Mouse (Mus musculus): ENCODE data around the gene Fam126a. TPM values are rescaled to one million over a fixed set of nuclear protein-coding genes. Genes with fewer than 3 reads are reported as not detected.

Gene Fam126a
- 23.9 and 49.0 TPM in 2 replicates for polyA plus RNA-seq (2014; fragmentation: Nextera tagmentation; extraction: Ambion mirVana)

DNA sequence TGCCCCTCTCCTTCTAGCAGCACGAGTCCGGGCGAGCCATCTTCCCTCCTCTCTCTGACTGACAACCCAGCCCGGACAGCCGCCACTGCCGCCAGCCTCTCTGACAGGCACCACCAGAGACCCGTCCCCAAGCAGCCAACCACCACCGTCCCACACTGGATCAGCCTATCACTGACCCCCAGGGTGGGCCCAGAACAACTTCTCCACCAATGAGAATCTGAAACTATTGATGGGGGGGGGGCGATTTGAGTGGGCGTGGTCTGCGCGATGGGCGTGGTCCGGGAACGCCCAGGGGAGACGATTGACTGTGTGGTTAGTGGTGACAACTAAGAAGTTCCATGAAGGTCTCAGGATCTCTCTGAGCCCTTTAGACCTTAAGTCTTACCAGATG is at the start of gene Fam126a:
Gene Fam126a (minus strand): TSS at position 112 of the 391 bp plus-strand sequence.
- ATAC-seq (ENCODE audit: low FRiP score, low TSS enrichment), result peak; percentile 100
- Histone ChIP-seq H3K4me3 (replicated peaks; ENCODE audit: low read depth, low read length) (peak within 1 kb of the TSS; percentile 86), H3K4me2 (ENCODE audit: low read length) (peak within 1 kb of the TSS; percentile 80), H3K36me3 (ENCODE audit: control insufficient read depth, insufficient read depth, low read length) (no peaks in the 10 kb centered on the region), H3K9me3 (ENCODE audit: control insufficient read depth, low read length) (no peaks in the 10 kb centered on the region), H3K27ac (replicated peaks; ENCODE audit: low read depth, low read length) (peak within 1 kb of the TSS; percentile 78), H3K4me1 (ENCODE audit: control insufficient read depth, insufficient read depth, low read length) (peaks cover 4% of the 10 kb centered on the region; the same call in 1 of the 2 replicates), H3K27me3 (ENCODE audit: control insufficient read depth, insufficient read depth, low read length) (no peaks in the 10 kb centered on the region), H3K9ac (replicated peaks; ENCODE audit: low read length) (peak within 1 kb of the TSS; percentile 81)
- 0% methylated on average over 15 of the region's 16 CpGs for WGBS
- peak; percentile 94 for DNase-seq

DNA sequence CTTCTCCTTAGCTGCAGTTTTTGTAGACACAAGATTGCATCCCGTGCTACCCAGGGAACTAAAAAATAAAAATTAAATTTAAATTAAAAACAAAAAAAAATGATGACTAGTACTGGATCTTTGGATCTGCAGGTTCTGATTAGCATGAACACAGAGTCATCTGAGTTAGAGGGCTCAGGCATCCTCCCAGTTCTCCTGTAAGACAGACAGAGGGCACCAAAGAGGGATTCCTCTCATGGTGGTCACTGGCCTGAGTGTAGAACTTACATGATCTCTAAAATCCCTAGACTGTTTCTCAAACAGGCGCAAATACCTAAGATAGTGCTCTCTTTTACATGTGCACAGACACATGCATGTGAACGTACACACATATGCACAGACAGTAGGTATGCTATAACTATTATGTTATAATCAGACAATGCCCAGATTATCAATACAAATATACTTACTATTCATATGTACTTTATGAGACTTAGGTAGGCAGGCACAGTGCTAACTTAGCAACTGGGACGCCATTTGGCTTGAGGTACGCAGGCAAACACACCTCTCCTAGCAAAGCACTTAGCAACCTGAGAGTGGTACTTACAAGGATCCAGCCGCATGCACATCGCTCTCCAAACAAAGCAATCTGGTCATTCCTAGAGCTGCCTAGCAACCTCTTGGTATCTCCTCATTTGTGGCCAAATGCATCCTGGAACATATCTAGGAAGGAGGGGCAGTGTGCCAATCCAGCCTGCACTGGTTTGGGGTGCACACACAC is 48.1 kb upstream of the Fam126a start:
- Histone ChIP-seq H3K36me3 (ENCODE audit: control insufficient read depth, insufficient read depth, low read length) (no peaks in the 10 kb centered on the region), H3K4me2 (ENCODE audit: low read length) (no peak overlapping the region), H3K9me3 (ENCODE audit: control insufficient read depth, low read length) (no peaks in the 10 kb centered on the region), H3K4me3 (replicated peaks; ENCODE audit: low read depth, low read length) (no peak overlapping the region), H3K9ac (replicated peaks; ENCODE audit: low read length) (no peak overlapping the region), H3K27ac (replicated peaks; ENCODE audit: low read depth, low read length) (no peak overlapping the region), H3K4me1 (ENCODE audit: control insufficient read depth, insufficient read depth, low read length) (no peaks in the 10 kb centered on the region; the same call in 1 of the 2 replicates), H3K27me3 (ENCODE audit: control insufficient read depth, insufficient read depth, low read length) (no peaks in the 10 kb centered on the region)
- DNase-seq, result peak; percentile 57
- no peak; the same call in 1 of the 2 replicates for ATAC-seq (ENCODE audit: low FRiP score, low TSS enrichment)
- WGBS, result 84% methylated on average over 7 of the region's 7 CpGs

DNA sequence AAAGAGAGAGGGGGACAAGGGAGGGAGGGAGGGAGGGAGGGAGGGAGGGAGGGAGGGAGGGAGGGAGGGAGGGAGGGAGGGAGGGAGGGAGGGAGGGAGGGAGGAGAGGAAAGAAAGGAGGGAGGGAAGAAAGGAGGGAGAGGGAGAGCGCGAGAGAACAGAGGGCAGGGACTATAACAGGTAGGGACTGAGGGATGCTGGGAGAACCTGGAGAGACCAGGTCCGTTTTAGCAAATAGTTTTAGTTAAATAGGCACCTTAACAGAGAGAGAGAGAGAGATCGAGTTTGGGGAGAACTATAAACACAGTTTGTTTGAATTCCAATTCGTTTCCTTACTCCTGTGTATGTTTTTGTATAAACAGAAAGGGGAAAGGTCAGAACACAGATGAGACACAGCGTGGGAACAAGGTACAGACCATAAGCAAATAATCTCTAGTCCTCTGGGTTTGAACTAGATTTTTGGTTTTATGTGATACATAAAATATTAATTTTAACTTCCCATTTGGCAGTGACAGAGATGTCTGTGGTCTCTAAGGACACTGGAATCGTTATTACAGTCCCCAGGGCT is 47.3 kb upstream of the Fam126a start:
- no peaks in the 10 kb centered on the region; the same call in 1 of the 2 replicates for H3K4me1 ChIP-seq (ENCODE audit: control insufficient read depth, insufficient read depth, low read length)
- ATAC-seq (ENCODE audit: low FRiP score, low TSS enrichment) (no peak), DNase-seq (peak; percentile 31)
- peak overlapping the region; percentile 18; the same call in 1 of the 2 replicates for H3K4me3 ChIP-seq (replicated peaks; ENCODE audit: low read depth, low read length)
- no peaks in the 10 kb centered on the region for H3K36me3 ChIP-seq (ENCODE audit: control insufficient read depth, insufficient read depth, low read length)
- peak overlapping the region; percentile 81 for H3K27ac ChIP-seq (replicated peaks; ENCODE audit: low read depth, low read length)
- H3K9me3 ChIP-seq (ENCODE audit: control insufficient read depth, low read length), result no peaks in the 10 kb centered on the region
- H3K9ac ChIP-seq (replicated peaks; ENCODE audit: low read length), result no peak overlapping the region; the same call in 1 of the 2 replicates
- 20% methylated on average over 7 of the region's 7 CpGs for WGBS
- H3K4me2 ChIP-seq (ENCODE audit: low read length), result peak overlapping the region; percentile 47
- no peaks in the 10 kb centered on the region for H3K27me3 ChIP-seq (ENCODE audit: control insufficient read depth, insufficient read depth, low read length)

DNA sequence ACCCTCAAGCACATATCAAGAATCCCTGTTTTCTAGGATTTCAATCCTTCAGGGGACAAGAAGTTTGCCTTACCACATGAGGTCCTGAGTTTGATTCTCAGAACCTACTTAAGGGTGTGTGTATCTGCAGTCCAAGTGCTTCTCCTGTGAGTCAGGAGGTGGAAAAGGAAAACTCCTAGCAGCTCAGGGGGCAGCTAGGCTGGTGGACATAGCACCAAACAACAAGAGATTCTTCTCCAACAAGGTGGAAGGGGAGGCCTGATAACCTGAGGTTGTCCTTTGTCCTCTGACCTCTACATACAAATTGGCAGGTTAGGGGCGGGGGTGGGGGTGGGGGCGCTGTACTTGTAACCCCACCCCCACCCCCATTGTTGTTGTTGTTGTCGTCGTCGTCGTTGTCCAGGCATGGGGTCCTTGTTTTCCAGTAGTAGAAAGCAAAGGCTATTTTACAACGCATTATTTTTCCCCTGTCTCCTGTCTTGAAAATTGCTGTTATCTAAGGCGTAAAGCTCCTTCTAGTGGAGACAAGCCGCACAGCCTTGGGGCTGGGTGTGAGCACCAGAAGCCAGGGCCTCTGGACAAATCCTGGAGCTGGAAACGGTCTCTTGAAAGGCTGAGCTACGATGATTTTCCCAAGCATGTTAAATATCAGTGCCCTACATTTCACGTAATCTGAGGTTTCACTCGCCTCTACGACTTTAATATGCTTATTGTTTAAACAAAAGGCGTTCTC is 46.7 kb upstream of the Fam126a start:
- 2% methylated on average over 15 of the region's 15 CpGs for WGBS
- H3K27me3 ChIP-seq (ENCODE audit: control insufficient read depth, insufficient read depth, low read length), result no peaks in the 10 kb centered on the region
- H3K9ac ChIP-seq (replicated peaks; ENCODE audit: low read length), result peak overlapping the region; percentile 36; the same call in 1 of the 2 replicates
- H3K4me1 ChIP-seq (ENCODE audit: control insufficient read depth, insufficient read depth, low read length), result no peaks in the 10 kb centered on the region; the same call in 1 of the 2 replicates
- peak overlapping the region; percentile 47 for H3K4me2 ChIP-seq (ENCODE audit: low read length)
- peak overlapping the region; percentile 18 for H3K4me3 ChIP-seq (replicated peaks; ENCODE audit: low read depth, low read length)
- peak overlapping the region; percentile 81 for H3K27ac ChIP-seq (replicated peaks; ENCODE audit: low read depth, low read length)
- peak; percentile 72; the same call in 1 of the 2 replicates for ATAC-seq (ENCODE audit: low FRiP score, low TSS enrichment)
- no peaks in the 10 kb centered on the region for H3K36me3 ChIP-seq (ENCODE audit: control insufficient read depth, insufficient read depth, low read length)
- H3K9me3 ChIP-seq (ENCODE audit: control insufficient read depth, low read length), result no peaks in the 10 kb centered on the region
- peak; percentile 91 for DNase-seq

DNA sequence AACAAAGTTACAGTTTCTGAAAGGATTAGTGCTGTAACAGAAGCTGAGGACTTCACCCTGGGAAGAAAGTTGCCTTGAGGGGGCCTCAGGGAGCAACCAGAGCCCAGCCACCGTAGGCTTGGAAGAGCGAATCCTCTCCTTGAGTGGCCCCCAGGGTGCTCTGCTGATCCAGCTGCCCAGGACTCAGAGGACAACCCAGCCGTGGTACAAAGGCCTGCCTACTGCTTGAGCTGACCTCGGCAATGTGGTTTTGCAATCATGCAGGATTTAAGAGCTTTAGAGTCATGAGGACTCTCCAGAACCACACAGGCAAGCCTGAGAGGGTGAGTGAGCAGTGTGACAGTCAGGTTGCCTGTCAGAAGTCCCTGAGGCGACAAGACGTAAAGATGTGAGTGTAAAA is 41.5 kb upstream of the Fam126a start:
- DNase-seq, result no peak
- H3K36me3 ChIP-seq (ENCODE audit: control insufficient read depth, insufficient read depth, low read length), result no peaks in the 10 kb centered on the region
- no peak overlapping the region for H3K4me2 ChIP-seq (ENCODE audit: low read length)
- WGBS, result 61% methylated on average over 6 of the region's 6 CpGs
- no peak for ATAC-seq (ENCODE audit: low FRiP score, low TSS enrichment)
- H3K27ac ChIP-seq (replicated peaks; ENCODE audit: low read depth, low read length), result no peak overlapping the region
- H3K27me3 ChIP-seq (ENCODE audit: control insufficient read depth, insufficient read depth, low read length), result no peaks in the 10 kb centered on the region
- H3K4me1 ChIP-seq (ENCODE audit: control insufficient read depth, insufficient read depth, low read length), result no peaks in the 10 kb centered on the region; the same call in 1 of the 2 replicates
- no peak overlapping the region for H3K4me3 ChIP-seq (replicated peaks; ENCODE audit: low read depth, low read length)
- H3K9me3 ChIP-seq (ENCODE audit: control insufficient read depth, low read length), result no peaks in the 10 kb centered on the region
- H3K9ac ChIP-seq (replicated peaks; ENCODE audit: low read length), result no peak overlapping the region

DNA sequence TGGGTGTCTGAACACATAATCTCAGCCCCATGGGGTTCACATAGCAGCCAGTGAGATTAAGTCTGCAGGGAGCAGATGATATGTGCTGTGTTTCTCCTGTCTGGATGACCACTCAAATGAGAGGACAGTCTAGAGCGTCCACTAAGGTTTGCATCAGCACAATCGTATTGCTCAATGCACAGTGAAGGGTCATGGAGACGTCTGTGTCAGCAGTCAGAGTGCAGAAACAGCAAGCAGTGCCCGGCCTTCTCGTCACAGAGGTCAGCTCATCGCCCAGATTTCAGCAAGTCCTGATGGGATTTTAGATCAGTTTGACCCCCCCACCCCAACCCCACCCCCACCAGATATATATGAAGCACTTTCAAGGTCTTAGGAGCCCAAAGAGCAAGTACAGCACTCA is 38.5 kb upstream of the Fam126a start:
- Histone ChIP-seq H3K9me3 (ENCODE audit: control insufficient read depth, low read length) (no peaks in the 10 kb centered on the region), H3K4me3 (replicated peaks; ENCODE audit: low read depth, low read length) (no peak overlapping the region), H3K27me3 (ENCODE audit: control insufficient read depth, insufficient read depth, low read length) (no peaks in the 10 kb centered on the region), H3K9ac (replicated peaks; ENCODE audit: low read length) (no peak overlapping the region), H3K36me3 (ENCODE audit: control insufficient read depth, insufficient read depth, low read length) (no peaks in the 10 kb centered on the region), H3K4me1 (ENCODE audit: control insufficient read depth, insufficient read depth, low read length) (no peaks in the 10 kb centered on the region), H3K27ac (replicated peaks; ENCODE audit: low read depth, low read length) (no peak overlapping the region), H3K4me2 (ENCODE audit: low read length) (no peak overlapping the region)
- no peak for DNase-seq
- ATAC-seq (ENCODE audit: low FRiP score, low TSS enrichment), result no peak
- 83% methylated on average over 6 of the region's 6 CpGs for WGBS

DNA sequence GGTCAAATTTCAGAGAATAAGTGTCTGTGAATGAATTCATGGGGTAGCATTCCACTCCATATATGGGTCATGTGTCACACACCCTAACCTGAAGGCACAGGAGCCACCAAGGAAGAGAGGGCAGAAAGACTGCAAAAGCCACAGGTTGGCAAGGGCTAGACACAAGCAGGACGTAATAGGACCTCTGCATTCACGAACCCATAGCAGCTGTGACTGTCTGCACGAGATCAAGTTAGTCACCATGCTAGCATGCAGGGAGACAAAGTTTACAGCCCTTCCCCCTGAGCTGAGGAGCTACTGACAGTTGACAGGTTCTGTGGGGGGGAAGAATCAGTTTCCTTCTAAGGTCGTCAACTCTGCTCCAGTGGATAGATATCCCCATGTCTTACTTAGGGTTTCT is 33.1 kb upstream of the Fam126a start:
- DNase-seq, result no peak
- no peak for ATAC-seq (ENCODE audit: low FRiP score, low TSS enrichment)
- Histone ChIP-seq H3K27me3 (ENCODE audit: control insufficient read depth, insufficient read depth, low read length) (no peaks in the 10 kb centered on the region), H3K4me1 (ENCODE audit: control insufficient read depth, insufficient read depth, low read length) (no peaks in the 10 kb centered on the region), H3K4me2 (ENCODE audit: low read length) (no peak overlapping the region), H3K36me3 (ENCODE audit: control insufficient read depth, insufficient read depth, low read length) (no peaks in the 10 kb centered on the region), H3K27ac (replicated peaks; ENCODE audit: low read depth, low read length) (no peak overlapping the region), H3K9ac (replicated peaks; ENCODE audit: low read length) (no peak overlapping the region), H3K9me3 (ENCODE audit: control insufficient read depth, low read length) (no peaks in the 10 kb centered on the region), H3K4me3 (replicated peaks; ENCODE audit: low read depth, low read length) (no peak overlapping the region)
- WGBS, result 88% methylated on average over 4 of the region's 4 CpGs

DNA sequence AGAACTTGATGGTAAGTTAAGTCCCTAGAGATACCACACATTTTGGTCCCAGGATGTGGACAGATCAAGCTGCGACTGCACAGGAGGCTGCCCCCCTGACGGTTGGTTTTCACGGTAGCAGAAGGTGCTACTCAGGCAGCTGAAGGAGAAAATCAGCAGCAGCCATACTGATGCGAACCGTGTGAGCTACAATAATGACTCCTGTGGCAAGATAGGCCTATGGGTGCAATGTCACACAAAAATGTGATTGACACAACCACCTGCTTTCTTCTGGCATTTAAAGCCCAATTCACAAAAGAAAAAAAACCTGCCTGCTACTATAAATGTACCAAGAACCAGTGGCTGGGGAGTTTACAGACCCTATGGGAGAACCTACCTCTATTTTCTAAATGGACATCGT is 32.5 kb upstream of the Fam126a start:
- Histone ChIP-seq H3K4me1 (ENCODE audit: control insufficient read depth, insufficient read depth, low read length) (no peaks in the 10 kb centered on the region), H3K9me3 (ENCODE audit: control insufficient read depth, low read length) (no peaks in the 10 kb centered on the region), H3K4me2 (ENCODE audit: low read length) (no peak overlapping the region), H3K9ac (replicated peaks; ENCODE audit: low read length) (no peak overlapping the region), H3K27me3 (ENCODE audit: control insufficient read depth, insufficient read depth, low read length) (no peaks in the 10 kb centered on the region), H3K36me3 (ENCODE audit: control insufficient read depth, insufficient read depth, low read length) (no peaks in the 10 kb centered on the region), H3K4me3 (replicated peaks; ENCODE audit: low read depth, low read length) (no peak overlapping the region), H3K27ac (replicated peaks; ENCODE audit: low read depth, low read length) (no peak overlapping the region)
- 83% methylated on average over 6 of the region's 6 CpGs for WGBS
- ATAC-seq (ENCODE audit: low FRiP score, low TSS enrichment) (no peak), DNase-seq (no peak)
